Mouse (Mus musculus): Measurements from ENCODE around the gene Samsn1.

Samsn1 gene

GRCm38 (mm10) chr16:76022181-76022580 lies at the start of gene Samsn1:
Samsn1 (minus strand) TSS chr16:76022281.
- no peak for DNase-seq

GRCm38 (mm10) chr16:76066082-76066635 lies 44.1 kb upstream of the Samsn1 start:
- no peak for DNase-seq

DNA sequence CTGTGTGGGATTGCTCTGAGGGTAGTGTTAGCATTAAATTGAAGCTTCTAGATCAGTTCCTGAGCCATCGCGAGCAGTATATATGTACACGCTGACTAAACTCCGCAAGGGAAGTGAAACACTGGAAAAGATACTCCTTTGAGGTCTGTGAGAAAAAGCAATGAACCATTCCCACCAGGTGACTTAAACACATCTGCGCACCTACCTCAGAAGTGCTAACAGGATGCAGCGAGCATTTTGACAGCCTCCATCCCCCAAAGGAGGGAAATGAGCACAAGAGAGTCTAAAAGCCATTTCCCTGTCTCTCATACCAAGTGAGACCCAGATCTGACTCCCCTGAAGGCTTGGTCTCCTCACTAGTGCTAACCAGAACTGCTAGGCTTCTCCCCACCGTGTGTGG lies 32.9 kb upstream of the Samsn1 start:
- no peak for DNase-seq

GRCm38 (mm10) chr16:76054079-76054478 lies 32.0 kb upstream of the Samsn1 start:
- no peak for DNase-seq

DNA sequence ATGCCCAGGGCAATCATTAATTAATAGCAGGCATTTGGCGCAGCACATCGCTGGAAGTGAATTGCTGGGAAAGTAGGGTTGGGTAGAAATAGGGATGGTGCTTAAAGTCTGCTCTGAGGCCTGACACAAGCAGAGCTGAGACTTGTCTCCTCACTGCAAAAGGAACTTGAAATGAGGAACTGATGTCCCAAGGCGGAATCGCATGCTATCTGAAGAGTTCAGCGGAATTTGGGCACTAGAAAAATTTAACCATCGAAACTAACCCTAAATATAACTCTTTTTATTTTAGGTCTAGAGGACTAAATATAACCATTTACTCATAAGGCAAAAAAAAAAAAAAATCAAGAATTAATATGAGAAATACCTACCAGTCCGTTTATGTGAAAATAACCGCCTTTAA lies 31.5 kb upstream of the Samsn1 start:
- no peak for DNase-seq

- DNase-seq: peak; percentile 8
Measured at GRCm38 (mm10) chr16:76047066-76047465, 25.0 kb upstream of the Samsn1 start.

- DNase-seq: no peak
Measured at GRCm38 (mm10) chr16:76040319-76040945, 18.4 kb upstream of the Samsn1 start.

GRCm38 (mm10) chr16:76019164-76019563 lies 2.9 kb downstream of the Samsn1 start:
- no peak for DNase-seq

DNA sequence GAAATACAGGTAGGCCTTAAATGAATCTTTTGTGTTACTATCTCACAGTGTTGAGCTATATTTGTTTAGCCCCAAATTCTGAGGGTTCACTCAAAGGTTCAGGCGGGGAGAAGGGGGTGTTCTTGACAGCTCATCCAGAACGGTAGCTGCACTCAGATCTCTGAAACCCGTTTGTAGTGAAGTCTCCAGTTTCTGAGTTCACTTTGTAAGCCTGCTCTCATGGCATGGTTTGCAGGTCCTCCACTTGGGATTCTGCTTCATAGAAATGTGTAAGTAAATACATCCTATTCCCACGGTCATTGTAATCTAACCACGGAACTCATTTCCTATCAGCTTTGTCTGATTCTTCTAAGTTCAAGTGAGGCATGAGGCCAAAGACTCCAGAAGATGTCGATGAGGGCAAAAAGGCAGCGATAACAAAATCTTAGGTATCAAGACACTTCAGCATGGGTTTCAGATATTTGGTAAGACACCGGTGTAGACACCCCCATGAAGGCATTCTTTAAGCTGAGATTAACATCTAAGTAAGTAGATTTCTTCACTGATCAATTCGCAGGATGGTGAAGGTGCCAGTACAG lies 18.2 kb downstream of the Samsn1 start:
- DNase-seq: no peak

- DNase-seq: no peak
Measured at GRCm38 (mm10) chr16:76002870-76003572, 19.1 kb downstream of the Samsn1 start.

GRCm38 (mm10) chr16:76002287-76002686 lies 19.8 kb downstream of the Samsn1 start:
- DNase-seq: no peak

DNA sequence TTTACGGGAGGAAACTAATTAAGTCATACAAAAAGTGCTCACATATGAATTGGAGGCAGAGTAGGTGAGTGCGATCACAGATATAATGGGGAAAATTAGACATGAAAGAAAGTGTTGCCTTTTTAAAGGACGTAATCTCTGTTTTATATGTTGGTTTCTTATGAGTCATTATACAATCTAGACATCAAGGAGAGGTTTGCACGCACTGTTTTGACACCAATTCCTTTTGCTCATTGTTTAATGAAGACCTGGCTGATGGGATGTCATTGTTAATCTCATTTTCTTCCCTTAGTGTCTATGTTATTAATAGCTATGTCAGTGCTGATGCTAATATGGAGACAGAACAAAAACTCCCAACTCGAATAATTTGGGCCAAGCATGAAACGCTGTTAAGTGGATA lies 20.3 kb downstream of the Samsn1 start:
- DNase-seq: no peak

DNA sequence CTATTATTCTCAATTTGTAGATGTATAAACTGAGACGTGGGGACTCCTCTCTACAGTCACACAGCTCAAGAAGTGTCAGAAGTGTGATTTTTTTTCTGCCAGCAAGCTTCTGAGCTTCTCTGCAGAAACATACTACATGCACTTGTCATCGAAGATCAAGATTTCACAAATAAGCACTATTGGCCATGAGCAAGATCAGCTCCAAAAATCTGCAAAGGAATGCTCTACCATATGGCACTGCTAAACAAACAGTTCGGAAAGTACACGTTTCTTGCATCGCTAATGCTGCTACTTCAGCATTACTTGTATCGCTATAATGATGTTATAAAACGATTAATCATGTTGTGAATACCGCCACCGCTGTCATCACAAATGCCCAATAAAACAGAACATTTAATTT lies 22.0 kb downstream of the Samsn1 start:
- DNase-seq: no peak

DNA sequence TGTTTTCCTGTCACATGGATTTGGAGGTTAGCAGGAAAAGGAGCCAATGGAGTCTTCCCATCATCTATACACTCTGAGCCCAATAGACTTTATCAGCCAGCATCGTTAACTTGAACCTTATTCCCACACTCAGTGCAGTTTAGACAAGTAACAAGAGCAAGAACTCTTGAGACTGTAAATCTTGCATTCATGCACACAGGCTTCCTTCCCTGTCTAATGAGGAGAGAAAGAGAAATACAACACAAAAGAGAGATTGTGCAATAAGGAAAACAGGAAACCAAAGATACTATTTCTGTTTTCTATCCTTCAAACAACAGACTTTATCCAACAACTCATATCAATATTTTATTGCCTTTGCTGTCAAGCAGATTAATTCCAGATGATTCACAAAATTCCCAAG lies 31.9 kb downstream of the Samsn1 start:
- no peak for DNase-seq

DNA sequence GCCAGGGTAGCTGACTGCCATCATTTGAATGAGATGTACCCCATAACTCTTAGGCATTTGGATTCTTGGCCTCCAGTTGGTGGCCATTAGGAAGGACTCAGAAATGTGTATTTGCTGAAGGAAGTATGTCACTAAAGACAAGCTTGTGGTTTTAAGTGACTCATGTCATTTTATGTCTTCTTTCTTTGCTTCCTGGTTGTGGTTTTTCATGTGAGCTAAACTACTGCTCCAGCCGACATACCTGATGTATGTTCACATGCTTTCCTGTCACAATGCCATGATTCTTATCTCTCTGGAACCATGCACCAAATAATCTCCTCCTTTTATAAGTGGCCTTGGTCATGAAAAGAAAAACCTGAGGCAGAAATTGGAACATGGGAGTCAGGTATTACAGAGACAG lies 38.2 kb downstream of the Samsn1 start:
- DNase-seq: no peak

DNA sequence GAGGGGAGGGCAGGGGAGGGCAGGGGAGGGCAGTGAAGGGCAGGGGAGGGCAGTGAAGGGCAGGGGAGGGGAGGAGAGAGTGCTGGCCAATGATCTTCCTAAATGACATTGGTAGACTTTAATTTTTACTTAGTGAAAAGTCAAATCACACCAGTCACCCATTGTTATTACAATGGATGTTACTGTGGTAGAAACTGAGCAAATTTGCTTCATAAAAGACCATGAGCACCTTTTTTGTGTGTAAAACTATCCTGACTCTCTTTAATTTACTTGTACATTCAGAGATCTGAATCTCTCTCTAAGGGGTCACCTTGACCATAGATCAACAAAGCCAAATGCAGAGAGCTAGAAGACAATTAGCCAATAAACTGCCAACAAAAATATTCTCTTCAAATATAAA lies 42.7 kb downstream of the Samsn1 start:
- DNase-seq: no peak

DNA sequence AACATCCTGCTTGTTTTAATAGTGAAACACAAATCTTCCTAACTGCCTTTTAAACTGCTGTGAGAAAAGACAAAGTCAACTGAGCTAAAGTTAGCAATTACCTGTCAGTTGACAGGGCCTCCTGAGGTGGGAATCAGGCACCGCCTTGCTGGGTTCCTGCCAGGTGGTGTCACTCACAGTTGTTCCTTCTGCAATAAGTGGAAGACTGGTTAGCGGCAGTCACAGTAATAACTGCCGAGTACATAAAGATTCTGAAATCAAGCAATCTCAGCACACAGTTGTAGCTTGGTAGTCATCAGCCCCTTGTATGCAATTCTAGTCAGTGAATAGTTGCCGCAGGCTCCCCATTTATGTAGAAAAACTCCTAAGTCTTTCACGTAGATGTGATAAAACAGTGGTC lies 44.3 kb downstream of the Samsn1 start:
- no peak for DNase-seq

DNA sequence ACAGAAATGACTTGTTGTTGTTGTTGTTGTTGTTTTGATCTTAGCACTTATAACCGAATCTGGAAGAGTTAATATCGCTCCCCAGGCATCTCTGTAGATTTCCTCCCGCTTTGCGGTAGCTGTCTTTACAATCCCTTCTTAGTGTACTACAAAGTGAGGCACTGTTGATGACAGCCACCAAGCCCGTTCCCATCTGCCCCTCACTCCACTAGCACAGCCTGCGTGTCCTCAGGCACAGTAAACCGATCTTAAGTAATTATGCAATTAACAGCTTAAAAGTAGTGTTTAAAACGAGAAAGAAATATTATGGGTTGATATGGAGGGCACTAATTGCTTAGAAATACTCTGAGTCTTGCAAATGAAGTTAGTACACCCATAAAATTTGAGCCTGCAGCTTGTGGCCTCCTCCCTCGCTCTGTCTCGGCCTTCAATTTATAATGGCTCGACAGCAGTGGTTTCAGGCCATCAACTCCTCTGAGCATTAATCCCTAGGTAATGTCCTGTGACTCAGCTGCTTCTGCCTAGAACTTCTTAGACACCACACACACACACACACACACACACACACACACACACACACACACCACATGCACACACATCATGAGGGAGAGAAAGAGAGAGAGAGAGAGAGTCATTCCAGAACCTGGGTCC lies 46.3 kb downstream of the Samsn1 start:
- DNase-seq: no peak

DNA sequence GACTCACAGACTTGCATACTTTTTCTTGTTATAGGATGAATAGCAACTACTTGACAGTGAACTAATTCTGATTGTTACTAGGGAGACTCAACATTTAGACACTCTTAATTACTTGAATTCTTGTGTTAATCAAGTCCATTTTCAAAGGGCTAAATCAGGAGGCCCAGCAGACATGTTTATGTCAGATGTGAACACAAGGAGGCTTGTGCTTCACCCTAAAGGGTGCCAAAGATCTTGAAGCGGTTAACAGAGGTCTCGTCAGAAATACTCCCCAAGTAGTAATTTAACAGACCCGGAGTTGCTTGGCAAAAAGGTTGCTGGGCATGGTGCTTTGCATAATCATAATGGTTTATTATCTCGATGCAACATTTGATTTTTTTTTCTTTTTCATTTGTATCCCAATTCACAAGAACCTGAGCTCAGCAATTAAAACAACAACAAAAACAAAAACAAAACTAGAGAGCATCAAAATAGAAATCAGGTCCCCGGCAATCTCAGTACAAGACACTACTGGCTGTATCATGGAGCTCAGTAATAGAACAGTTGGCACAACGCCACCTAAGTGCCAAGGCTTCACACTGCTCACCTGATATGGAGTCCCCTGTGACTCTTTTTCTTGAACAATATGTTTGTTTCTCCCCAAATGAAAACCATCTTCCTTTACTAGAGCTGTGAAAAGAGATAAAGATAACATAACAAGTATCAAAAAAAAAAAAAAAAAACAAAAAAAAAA lies 51.6 kb downstream of the Samsn1 start:
- no peak for DNase-seq

DNA sequence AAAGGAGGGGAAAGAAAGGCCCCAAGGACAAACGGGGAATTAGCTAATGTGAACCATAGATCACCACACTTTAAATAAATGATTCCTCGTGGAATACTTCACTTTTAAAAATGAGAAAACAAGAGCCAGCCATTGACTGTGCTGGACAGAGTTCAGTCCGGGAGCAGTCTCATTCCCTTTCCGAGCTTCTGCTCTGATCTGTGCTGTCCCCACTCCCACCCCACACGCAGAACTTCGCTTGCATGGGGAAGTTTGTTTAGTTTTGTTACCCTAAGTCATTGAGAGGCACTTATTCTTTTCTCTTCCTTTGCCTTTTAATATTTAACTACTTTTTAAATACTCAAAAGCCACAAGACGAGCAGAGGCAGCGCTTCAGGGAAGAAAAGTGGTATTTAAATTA lies 60.1 kb downstream of the Samsn1 start:
- DNase-seq: peak; percentile 9

DNA sequence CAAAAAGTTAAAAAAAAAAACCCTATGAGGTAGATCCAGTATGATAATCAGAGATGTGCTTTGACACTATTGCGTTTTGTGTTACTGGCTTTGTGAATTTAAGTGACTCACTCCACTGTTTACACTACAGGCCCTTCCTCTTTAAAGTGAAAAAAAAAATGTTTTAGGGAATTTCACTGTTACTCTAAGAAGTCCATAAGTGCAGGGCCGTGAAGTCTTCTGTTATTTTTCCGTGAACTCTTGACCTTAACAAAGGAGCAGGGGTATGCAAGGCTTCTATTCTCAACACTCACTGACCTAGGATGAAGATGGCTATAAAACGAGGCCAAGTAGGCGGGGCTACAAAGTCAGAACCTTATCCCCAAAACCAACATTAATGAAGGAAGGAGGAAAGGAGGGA lies 60.6 kb downstream of the Samsn1 start:
- no peak for DNase-seq

DNA sequence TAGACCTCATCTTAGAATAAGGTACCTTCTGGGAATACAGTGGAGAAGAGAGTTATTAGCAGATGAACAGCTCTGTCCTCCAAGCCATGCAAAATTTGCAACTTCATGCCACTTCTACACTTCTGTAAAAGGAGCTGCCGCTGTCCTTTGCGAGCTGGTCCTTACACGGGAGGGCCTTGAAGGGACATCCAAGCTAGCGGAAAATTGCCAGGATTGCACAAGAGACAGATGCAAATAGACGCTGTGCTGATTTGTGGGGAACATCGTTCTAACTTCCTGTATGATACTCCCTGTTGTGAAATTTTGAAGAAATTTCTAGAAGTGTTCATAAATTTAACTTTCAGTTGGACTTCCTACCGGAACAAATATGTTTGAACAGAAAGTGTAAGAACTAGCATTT lies 61.0 kb downstream of the Samsn1 start:
- peak; percentile 37 for DNase-seq

DNA sequence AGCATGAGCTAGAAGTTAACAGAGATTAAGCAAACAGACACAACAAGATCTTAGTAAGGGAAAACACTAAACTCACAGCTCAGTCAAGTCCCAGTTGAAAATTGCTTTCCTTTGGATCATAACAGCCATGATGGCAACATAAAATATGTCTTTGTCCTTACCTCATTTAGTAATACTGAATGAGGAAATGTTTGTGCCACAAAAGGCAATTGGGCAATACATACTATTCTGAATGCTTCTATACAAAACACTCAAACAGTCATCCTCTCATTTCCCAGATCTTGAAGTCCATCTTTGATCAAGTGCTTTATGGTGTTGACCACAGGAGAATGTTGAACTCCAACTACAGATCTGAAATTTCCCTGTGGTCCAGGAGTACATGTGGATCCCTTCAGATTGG lies 88.7 kb downstream of the Samsn1 start:
- DNase-seq: no peak

Data from lung, postnatal 10 days (tissue).